Mouse (Mus musculus) testis, adult 2 months (tissue): ENCODE results near the gene Neurl1a. TPM values are rescaled to one million over a fixed set of nuclear protein-coding genes. Genes with fewer than 3 reads are reported as not detected.

Experiments
- H3K27ac ChIP-seq: fragments of 200-500 bp; 2 replicates; pipeline ENCODE4 v1.5.1; 2012; ENCODE audit warnings: low read depth, low read length; ENCODE audit not compliant: control insufficient read depth, insufficient read depth
- H3K27me3 ChIP-seq: fragments of 200-500 bp; 2 replicates; pipeline ENCODE4 v1.6.1; 2012; ENCODE audit warnings: mild to moderate bottlenecking, low read length, moderate library complexity; ENCODE audit not compliant: control insufficient read depth, insufficient read depth
- H3K36me3 ChIP-seq: fragments of 200-500 bp; 2 replicates; pipeline ENCODE4 v1.6.1; 2012; ENCODE audit warnings: mild to moderate bottlenecking, low read length; ENCODE audit not compliant: control insufficient read depth, insufficient read depth
- H3K4me1 ChIP-seq: fragments of 200-500 bp; 2 replicates; pipeline ENCODE4 v1.6.1; 2012; ENCODE audit warnings: low read length; ENCODE audit not compliant: control insufficient read depth, insufficient read depth
- H3K4me3 ChIP-seq: fragments of 200-500 bp; 2 replicates; pipeline ENCODE4 v1.5.1; 2012; ENCODE audit warnings: low read depth, mild to moderate bottlenecking, low read length, moderate library complexity, mixed read lengths; ENCODE audit not compliant: control insufficient read depth
- CTCF ChIP-seq: fragments of 200-500 bp; IDR thresholded peaks from 2 replicates; pipeline ENCODE4 v1.5.1; 2012; ENCODE audit warnings: low read depth, mild to moderate bottlenecking, inconsistent platforms, low read length, moderate library complexity; ENCODE audit not compliant: control insufficient read depth, insufficient read depth, insufficient replicate concordance
- POLR2A ChIP-seq: fragments of 200-500 bp; IDR thresholded peaks from 2 replicates; pipeline ENCODE4 v1.6.1; 2012; ENCODE audit warnings: low read depth, mild to moderate bottlenecking, inconsistent platforms, low read length, moderate library complexity; ENCODE audit not compliant: control insufficient read depth
- polyA plus RNA-seq: library from polyadenylated mRNA; depleted of rRNA; stranded (reverse); fragments of >200 nt; gene quantifications from 2 replicates; pipeline ENCODE4 v1.2.3, GENCODE M21; 2012

Gene Neurl1a
- polyA plus RNA-seq, 1 experiment, result 37.0 TPM

- no peak for TF ChIP-seq POLR2A
- TF ChIP-seq CTCF, result no peak
- H3K27me3 ChIP-seq, result no peaks in the 10 kb centered on the region
- H3K4me1 ChIP-seq, result no peaks in the 10 kb centered on the region
- no peak overlapping the region for H3K4me3 ChIP-seq
- H3K27ac ChIP-seq, result no peak overlapping the region
- H3K36me3 ChIP-seq, result no peaks in the 10 kb centered on the region
Observed at GRCm38 (mm10) chr19:47291307-47292080, 112.9 kb downstream of the Neurl1a start.

- H3K4me3 ChIP-seq, result no peak overlapping the region
- H3K4me1 ChIP-seq, result no peaks in the 10 kb centered on the region
- no peaks in the 10 kb centered on the region for H3K36me3 ChIP-seq
- H3K27ac ChIP-seq, result no peak overlapping the region
- TF ChIP-seq CTCF (no peak), POLR2A (no peak)
- no peaks in the 10 kb centered on the region for H3K27me3 ChIP-seq
Observed at GRCm38 (mm10) chr19:47292451-47292951, 113.9 kb downstream of the Neurl1a start.

- no peak overlapping the region for H3K27ac ChIP-seq
Observed at GRCm38 (mm10) chr19:47298100-47298499, 119.5 kb downstream of the Neurl1a start.

DNA sequence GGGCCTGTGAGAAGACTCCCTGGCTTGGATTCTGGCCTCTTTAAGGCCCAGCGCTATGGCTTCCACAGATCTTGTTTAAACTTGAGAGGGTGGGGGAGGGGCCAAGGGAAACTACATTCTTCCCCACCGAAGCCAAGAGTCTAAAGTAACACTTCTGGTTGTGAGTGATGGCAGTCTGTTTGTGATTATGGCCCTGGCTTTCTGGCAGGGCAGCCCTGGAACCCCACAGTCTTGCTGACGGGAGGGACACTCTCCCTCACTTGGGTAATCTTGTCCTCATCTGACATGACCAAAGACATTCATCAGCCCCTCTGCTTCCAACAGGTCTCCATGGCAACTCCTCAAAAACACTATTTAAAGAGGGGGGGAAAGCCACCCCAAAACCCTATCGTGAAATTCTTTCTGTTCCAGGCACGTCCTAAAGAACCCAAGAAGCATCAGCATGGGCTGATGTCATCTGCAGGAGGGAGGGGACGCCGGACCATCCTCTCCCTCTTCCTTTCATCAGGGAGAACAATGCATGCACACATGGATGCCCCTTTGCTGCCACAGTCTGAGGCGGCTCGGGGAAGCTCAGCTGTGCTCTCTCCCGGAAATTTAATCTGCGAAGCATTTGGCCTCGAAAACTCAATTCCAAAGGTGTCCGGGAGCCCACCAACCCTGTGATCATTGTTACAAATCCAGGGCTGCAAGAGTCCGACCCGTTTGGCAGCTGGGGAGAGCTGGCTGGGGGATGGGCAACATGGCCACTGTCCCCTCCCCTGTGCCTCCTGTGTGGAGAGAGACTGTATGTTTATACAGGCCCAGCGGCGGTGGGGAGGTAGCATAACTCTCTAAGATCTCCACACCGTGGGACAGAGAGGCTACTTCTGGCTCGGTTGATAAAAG is 122.9 kb downstream of the Neurl1a start:
- no peak overlapping the region for H3K4me3 ChIP-seq
- H3K27ac ChIP-seq, result no peak overlapping the region
- TF ChIP-seq CTCF, result no peak
- TF ChIP-seq POLR2A, result no peak
- H3K27me3 ChIP-seq, result no peaks in the 10 kb centered on the region
- H3K4me1 ChIP-seq, result peaks cover 5% of the 10 kb centered on the region
- H3K36me3 ChIP-seq, result no peaks in the 10 kb centered on the region

More at GRCm38 (mm10) chr19:47298100-47298499, 119.5 kb downstream of the Neurl1a start:
- Histone ChIP-seq H3K4me1 (no peaks in the 10 kb centered on the region; the same call in 1 of the 2 replicates), H3K4me3 (no peak overlapping the region), H3K36me3 (no peaks in the 10 kb centered on the region), H3K27me3 (no peaks in the 10 kb centered on the region)
- TF ChIP-seq CTCF (no peak), POLR2A (no peak)

DNA sequence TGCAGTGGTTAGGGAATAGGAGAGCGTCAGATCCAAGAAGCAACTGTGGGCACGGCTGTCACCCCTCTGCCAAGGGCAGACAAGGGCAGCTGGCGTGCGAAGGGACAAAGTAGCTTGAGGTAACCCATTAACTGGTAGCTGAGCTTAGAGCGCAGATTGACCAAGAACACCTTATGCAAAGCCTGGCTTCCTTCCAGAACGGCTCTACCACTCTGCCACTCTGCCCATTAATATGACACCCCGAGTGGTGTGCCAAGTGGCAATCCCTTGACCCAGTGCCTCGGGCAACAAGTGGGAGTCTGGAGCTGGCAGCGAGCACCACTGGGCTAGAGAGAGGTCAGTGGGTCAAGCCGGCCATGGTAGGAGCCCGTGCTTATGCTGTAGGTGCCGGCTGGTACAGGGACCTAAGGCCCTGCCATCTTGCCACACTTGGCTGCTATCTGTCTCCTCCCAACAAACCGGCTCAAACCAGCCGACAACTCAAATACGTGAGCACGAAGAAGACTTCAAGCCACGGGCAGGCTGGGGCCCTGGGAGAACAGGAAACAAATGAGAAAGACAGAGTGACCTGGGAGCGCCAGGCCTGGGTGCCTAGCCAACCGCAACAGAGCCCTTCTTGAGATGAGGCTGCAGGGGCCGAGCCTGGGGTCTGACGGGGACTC is 123.7 kb downstream of the Neurl1a start:
- no peak overlapping the region for H3K4me3 ChIP-seq
- peaks cover 5% of the 10 kb centered on the region for H3K4me1 ChIP-seq
- TF ChIP-seq POLR2A, result no peak
- no peak for TF ChIP-seq CTCF

GRCm38 (mm10) chr19:47303128-47303527 is 124.5 kb downstream of the Neurl1a start:
- Histone ChIP-seq H3K27me3 (no peaks in the 10 kb centered on the region), H3K27ac (no peak overlapping the region), H3K4me3 (no peak overlapping the region), H3K36me3 (no peaks in the 10 kb centered on the region), H3K4me1 (peaks cover 5% of the 10 kb centered on the region)
- TF ChIP-seq CTCF, result no peak
- no peak for TF ChIP-seq POLR2A

More for the DNA sequence above, 123.7 kb downstream of the Neurl1a start:
- Histone ChIP-seq H3K36me3 (no peaks in the 10 kb centered on the region), H3K27ac (no peak overlapping the region), H3K27me3 (no peaks in the 10 kb centered on the region)
